Mouse (Mus musculus): ENCODE results near the gene Pmvk.
"Not testable (repeated sequence)": the region's sequence is repeated elsewhere in the genome, so short reads cannot be mapped to it uniquely, and the experiment has no call there.

The Pmvk gene

GRCm38 (mm10) chr3:89454401-89455177 lies at the start of gene Pmvk:
Gene Pmvk (plus strand): TSS chr3:89454541.
- DNase-seq = no peak

DNA sequence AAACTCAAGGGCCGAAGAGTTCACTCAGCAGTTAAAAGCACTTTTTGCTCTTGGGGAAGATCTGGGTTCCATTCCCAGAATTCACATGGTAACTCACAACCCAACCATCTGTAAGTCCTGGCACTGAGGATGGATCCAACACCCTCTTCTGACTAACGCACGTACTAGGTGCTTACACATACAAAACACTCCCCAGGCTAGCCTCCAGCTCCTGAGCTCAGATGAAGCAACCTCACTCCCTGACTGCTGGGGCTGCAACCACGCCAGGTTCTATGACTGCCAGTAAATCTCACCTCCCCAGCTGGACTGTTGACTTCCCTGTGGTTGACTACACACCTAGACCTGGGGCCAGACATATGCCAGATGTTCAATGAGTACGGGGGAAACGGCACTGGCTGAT lies 47.5 kb upstream of the Pmvk start:
- no peak for DNase-seq

GRCm38 (mm10) chr3:89408448-89408847 lies 45.9 kb upstream of the Pmvk start:
- DNase-seq = no peak

GRCm38 (mm10) chr3:89409701-89410100 lies 44.6 kb upstream of the Pmvk start:
- no peak for DNase-seq

GRCm38 (mm10) chr3:89410864-89411263 lies 43.5 kb upstream of the Pmvk start:
- no peak for DNase-seq

GRCm38 (mm10) chr3:89411490-89412393 lies 42.6 kb upstream of the Pmvk start, which contains the start of gene Flad1:
Gene Flad1 (minus strand): TSS chr3:89411870.
- DNase-seq = peak; percentile 95 to 97

GRCm38 (mm10) chr3:89416158-89416557 lies 38.2 kb upstream of the Pmvk start:
- DNase-seq = no peak

- no peak for DNase-seq
Observed at GRCm38 (mm10) chr3:89417131-89417530, 37.2 kb upstream of the Pmvk start.

DNA sequence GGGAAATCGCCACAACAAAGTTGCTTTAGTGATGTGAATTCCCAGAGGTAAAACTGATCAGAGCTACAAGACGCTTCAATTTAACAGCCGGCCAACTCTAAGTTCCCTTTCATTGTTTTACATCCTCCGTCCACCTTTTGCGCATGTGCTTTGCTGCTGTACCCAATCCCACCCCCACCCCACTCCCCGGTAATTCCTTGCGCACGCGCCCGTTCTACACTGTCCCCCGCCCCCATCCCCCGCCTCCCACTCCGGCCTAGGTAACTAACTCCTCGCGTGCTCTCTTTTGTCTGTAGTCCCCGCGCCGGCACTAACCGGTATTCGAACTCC lies 36.5 kb upstream of the Pmvk start:
- no peak for DNase-seq

- peak; percentile 86 to 89 for DNase-seq
Observed at GRCm38 (mm10) chr3:89418170-89418860, 36.0 kb upstream of the Pmvk start, which contains the start of the genes Cks1b and Shc1. Gene Cks1b (minus strand): TSS chr3:89418383. Gene Shc1 (plus strand): TSS chr3:89418443.

GRCm38 (mm10) chr3:89418861-89419250 lies 35.5 kb upstream of the Pmvk start:
- DNase-seq = no peak

- DNase-seq = no peak
Observed at GRCm38 (mm10) chr3:89419571-89419970, 34.8 kb upstream of the Pmvk start.

DNA sequence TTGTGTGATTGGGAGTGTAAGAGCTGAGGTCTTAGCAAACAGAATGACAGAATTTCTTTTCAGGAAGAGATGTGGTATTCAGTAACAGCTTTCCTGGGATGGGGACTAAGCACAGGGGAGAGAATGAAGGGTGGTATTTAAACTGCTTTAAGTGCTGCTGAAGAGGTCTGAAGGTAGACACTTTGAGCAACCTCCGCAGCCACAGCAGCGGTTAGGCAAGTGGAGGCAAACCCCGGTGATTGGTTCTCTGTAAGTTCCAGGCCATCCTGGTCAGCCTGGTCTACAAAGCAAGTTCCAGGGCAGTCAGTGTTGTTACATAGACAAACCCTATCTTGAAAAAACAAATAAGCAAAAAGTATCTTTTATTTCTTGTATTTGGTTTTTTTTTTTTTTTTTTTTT lies 34.4 kb upstream of the Pmvk start:
- no peak for DNase-seq

DNA sequence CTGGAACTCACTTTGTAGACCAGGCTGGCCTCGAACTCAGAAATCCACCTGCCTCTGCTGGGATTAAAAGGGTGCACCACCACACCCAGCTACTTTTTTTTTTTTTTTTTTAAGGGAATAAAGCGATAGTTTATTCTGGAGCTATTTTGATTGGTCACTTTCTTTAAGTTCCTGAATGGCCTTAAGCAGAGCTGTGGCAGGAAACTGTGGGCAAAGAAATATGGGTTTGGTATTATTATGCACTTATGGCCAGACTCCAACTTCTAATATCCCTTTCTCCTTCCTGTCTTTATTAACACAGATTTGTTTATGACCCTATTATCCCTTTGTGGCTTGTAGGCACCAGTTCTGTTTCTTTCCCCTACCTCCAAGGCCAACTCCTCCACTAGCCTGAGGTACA lies 33.9 kb upstream of the Pmvk start:
- no peak for DNase-seq

DNA sequence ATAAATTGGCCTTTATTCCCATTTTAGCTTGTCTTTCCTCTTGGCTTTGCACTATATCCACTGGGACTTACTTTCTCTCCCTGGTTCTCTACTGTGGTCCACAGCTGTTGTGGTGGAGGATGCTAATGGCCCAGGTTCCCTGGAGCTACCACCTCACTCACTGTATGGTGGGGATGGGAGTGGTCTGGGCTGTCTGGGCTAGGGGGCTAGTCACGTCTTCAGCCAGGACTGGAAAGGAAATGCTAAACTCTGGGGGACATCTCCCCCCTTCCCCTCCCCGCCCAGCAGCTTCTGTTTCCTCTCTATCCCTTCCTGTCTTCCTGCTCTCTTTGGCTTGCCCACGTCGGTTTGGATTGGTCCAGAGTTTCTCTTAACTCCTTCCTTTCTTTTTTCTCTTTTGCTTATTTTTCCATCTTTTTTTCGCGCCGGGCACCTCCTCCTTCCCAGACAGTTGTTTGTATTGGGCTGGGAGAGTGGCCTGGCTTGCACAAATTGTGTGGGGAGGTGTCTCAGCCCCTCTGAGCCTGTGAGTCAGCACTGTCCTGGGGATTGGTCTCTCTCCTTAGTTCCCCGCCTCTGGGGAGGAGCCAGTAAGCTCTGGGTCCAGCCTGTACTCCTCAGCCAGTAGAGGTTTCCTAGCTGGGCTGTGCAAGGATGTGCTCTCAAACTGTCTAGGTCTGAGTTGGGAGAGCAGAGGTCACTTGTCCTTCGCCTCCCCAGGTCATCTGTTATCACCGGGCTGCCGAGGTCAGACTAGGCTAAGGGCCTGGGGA lies 33.2 kb upstream of the Pmvk start:
- no peak for DNase-seq

- no peak for DNase-seq
Observed at GRCm38 (mm10) chr3:89421810-89422473, 32.4 kb upstream of the Pmvk start.

- DNase-seq = no peak
Observed at GRCm38 (mm10) chr3:89422556-89423205, 31.7 kb upstream of the Pmvk start.

- DNase-seq = no peak
Observed at GRCm38 (mm10) chr3:89424416-89425140, 29.8 kb upstream of the Pmvk start.

GRCm38 (mm10) chr3:89425141-89425525 lies 29.2 kb upstream of the Pmvk start:
- no peak for DNase-seq

- DNase-seq = no peak
Observed at GRCm38 (mm10) chr3:89425876-89426275, 28.5 kb upstream of the Pmvk start.

DNA sequence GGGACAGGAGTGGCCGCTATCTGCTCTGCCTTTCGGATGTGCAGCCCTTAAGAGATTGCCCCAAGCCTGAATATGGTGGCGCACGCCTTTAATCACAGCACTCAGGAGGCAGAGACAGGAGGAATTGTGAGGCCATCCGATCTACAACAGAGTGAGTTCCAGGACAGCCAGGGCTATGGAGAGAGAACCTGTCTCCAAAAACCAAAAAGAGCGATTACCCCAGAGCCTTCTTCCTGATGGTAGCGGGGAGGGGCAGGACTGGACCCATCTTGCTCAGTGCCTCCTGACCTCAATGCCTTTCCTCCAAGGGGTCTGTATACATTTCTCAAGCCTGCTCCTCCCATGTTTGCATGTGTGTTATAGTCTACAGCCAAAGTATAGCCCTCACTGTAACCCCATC lies 25.3 kb upstream of the Pmvk start:
- DNase-seq = not testable (repeated sequence)

Data from B cell, adult 2 months (primary cell).